Comparison of ENCODE assay signal across 13 mouse cellular contexts in genomic region chr1:105107836-105108235, GRCm38 (mm10).
"Had no signal": no experiment of that assay in that cellular context is flagged by ENCODE, and none has a peak within 500 bp of the region (broad histone marks: within the 10 kb centered on the region; RNA-seq: fewer than 3 reads in every experiment).

No protein-coding gene starts in this region.

- DNase-seq: kidney, adult 11 months; kidney, postnatal 14 days; left cerebral cortex, postnatal 4 days; right cerebral cortex, adult 18-20 months; right cerebral cortex, postnatal 25 days; thymus, postnatal 4 days had no signal

- H3K36me3 ChIP-seq: kidney, embryonic 15.5 days; liver, embryonic 15.5 days; lung, embryonic 15.5 days; midbrain, embryonic 13.5 days; neural tube, embryonic 15.5 days had no signal

- ATAC-seq: midbrain, embryonic 13.5 days had no signal

- H3K9ac ChIP-seq: kidney, embryonic 15.5 days; liver, embryonic 15.5 days; lung, embryonic 15.5 days; midbrain, embryonic 13.5 days; neural tube, embryonic 15.5 days had no signal

- H3K27me3 ChIP-seq: kidney, embryonic 15.5 days; liver, embryonic 15.5 days; lung, embryonic 15.5 days; midbrain, embryonic 13.5 days; neural tube, embryonic 15.5 days had no signal

- H3K9me3 ChIP-seq: kidney, embryonic 15.5 days; liver, embryonic 15.5 days; lung, embryonic 15.5 days; midbrain, embryonic 13.5 days; neural tube, embryonic 15.5 days had no signal

- H3K4me2 ChIP-seq: kidney, embryonic 15.5 days; liver, embryonic 11.5 days; liver, embryonic 15.5 days; lung, embryonic 15.5 days; midbrain, embryonic 13.5 days; neural tube, embryonic 15.5 days had no signal

- H3K27ac ChIP-seq: kidney, embryonic 15.5 days; liver, embryonic 15.5 days; lung, embryonic 15.5 days; midbrain, embryonic 13.5 days; neural tube, embryonic 15.5 days; stomach, postnatal 0 days had no signal

- H3K4me3 ChIP-seq: kidney, embryonic 15.5 days; liver, embryonic 15.5 days; lung, embryonic 15.5 days; midbrain, embryonic 13.5 days; neural tube, embryonic 15.5 days had no signal

- H3K4me1 ChIP-seq: kidney, embryonic 15.5 days; liver, embryonic 15.5 days had no signal
